Mouse (Mus musculus) small intestine, adult 2 months (tissue): ENCODE measurements around the gene Zcchc12. TPM values are rescaled to one million over a fixed set of nuclear protein-coding genes. Genes with fewer than 3 reads are reported as not detected.

Source experiments
- H3K27ac ChIP-seq: fragments of 200-500 bp; 2 replicates; pipeline ENCODE4 v1.5.1; 2012; ENCODE audit warnings: low read depth, low read length, control low read depth, inconsistent platforms; ENCODE audit not compliant: insufficient read depth
- H3K27me3 ChIP-seq: fragments of 200-500 bp; 2 replicates; pipeline ENCODE4 v1.6.1; 2012; ENCODE audit warnings: mild to moderate bottlenecking, moderate library complexity, low read length, inconsistent platforms; ENCODE audit not compliant: control insufficient read depth, insufficient read depth
- H3K36me3 ChIP-seq: fragments of 200-500 bp; 2 replicates; pipeline ENCODE4 v1.6.1; 2012; ENCODE audit warnings: mild to moderate bottlenecking, low read length, control low read depth, inconsistent platforms; ENCODE audit not compliant: control insufficient read depth, insufficient read depth
- H3K4me1 ChIP-seq: fragments of 200-500 bp; 2 replicates; pipeline ENCODE4 v1.6.1; 2012; ENCODE audit warnings: low read length, inconsistent platforms, mixed read lengths; ENCODE audit not compliant: control insufficient read depth, insufficient read depth, insufficient read length
- H3K4me3 ChIP-seq: fragments of 200-500 bp; 2 replicates; pipeline ENCODE4 v1.5.1; 2012; ENCODE audit warnings: low read depth, mild to moderate bottlenecking, control low read depth, inconsistent platforms, low read length, moderate library complexity
- CTCF ChIP-seq: fragments of 200-500 bp; IDR thresholded peaks from 2 replicates; pipeline ENCODE4 v1.5.1; 2012; ENCODE audit warnings: low read depth, mild to moderate bottlenecking, control low read depth, inconsistent platforms, low read length, moderate library complexity, mixed read lengths; ENCODE audit not compliant: insufficient replicate concordance, insufficient read length; ENCODE audit errors: extremely low read depth
- POLR2A ChIP-seq: fragments of 200-500 bp; IDR thresholded peaks from 2 replicates; pipeline ENCODE4 v1.6.1; 2012; ENCODE audit warnings: low read depth, mild to moderate bottlenecking, control low read depth, inconsistent platforms, low read length, moderate library complexity
- WGBS: fragments of 180-500 bp; shearing (Covaris S2); methylation state at CpG from one replicate; pipeline ENCODE4 v1.1.7; 2018; 5-methylcytosine and 5-hydroxymethylcytosine counted together
- polyA plus RNA-seq: library from polyadenylated mRNA; depleted of rRNA; stranded (reverse); fragments of >200 nt; gene quantifications from 2 replicates; pipeline ENCODE4 v1.2.3, GENCODE M21; 2012; rRNA removed

Gene Zcchc12
- polyA plus RNA-seq, 1 experiment, result 0.24 TPM

GRCm38 (mm10) chrX:36229273-36229672 lies 33.6 kb downstream of the Zcchc12 start:
- H3K4me3 ChIP-seq, result no peak overlapping the region
- WGBS, result 80% methylated on average over 2 of the region's 2 CpGs
- no peaks in the 10 kb centered on the region for H3K27me3 ChIP-seq
- no peaks in the 10 kb centered on the region for H3K36me3 ChIP-seq
- H3K27ac ChIP-seq, result no peak overlapping the region
- TF ChIP-seq CTCF (no peak), POLR2A (no peak)
- no peaks in the 10 kb centered on the region for H3K4me1 ChIP-seq

GRCm38 (mm10) chrX:36235652-36236051 lies 39.9 kb downstream of the Zcchc12 start:
- Histone ChIP-seq H3K27ac (no peak overlapping the region), H3K4me1 (no peaks in the 10 kb centered on the region), H3K27me3 (no peaks in the 10 kb centered on the region), H3K36me3 (no peaks in the 10 kb centered on the region), H3K4me3 (no peak overlapping the region)
- WGBS, result 88% methylated on average over 6 of the region's 6 CpGs
- TF ChIP-seq CTCF (no peak), POLR2A (no peak)

Other genes starting within 250 kb of the Zcchc12 start
- 6.9 and 12.8 TPM in 2 replicates for gene Il13ra1, start 83.8 kb upstream of the Zcchc12 start, polyA plus RNA-seq
- 0.42 and 1.6 TPM in 2 replicates for gene Lonrf3, start 132.4 kb downstream of the Zcchc12 start, polyA plus RNA-seq
- gene Gm6268, start 205.4 kb downstream of the Zcchc12 start, polyA plus RNA-seq, result not detected in 2 replicates